Mouse (Mus musculus): Measurements from ENCODE around the gene Hsd11b1.

The Hsd11b1 gene

DNA sequence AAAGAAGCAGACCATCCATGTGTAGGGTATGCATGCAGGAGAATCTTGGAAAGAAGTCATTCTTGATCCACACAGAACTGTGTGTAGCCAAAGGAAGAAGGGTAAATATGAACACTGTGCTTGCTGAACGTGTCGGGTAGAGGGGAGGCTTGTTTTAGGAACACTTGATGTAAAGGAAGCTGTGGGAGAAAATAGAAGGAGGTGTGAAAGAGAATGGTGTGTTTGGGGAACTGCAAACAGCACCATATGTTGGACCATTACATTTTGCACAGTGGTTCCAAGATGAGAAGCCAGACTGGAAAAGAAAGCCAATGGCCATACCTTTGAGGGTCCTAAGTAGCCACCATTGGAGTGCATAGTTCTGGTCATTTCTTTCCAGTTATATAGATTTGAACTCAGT is 13.8 kb downstream of the Hsd11b1 start:
- intact Hi-C loops (cut with DNase I), result loop anchor here (5.0 kb wide), 1 partner anchor 132 kb away; no protein-coding TSS in a partner anchor

DNA sequence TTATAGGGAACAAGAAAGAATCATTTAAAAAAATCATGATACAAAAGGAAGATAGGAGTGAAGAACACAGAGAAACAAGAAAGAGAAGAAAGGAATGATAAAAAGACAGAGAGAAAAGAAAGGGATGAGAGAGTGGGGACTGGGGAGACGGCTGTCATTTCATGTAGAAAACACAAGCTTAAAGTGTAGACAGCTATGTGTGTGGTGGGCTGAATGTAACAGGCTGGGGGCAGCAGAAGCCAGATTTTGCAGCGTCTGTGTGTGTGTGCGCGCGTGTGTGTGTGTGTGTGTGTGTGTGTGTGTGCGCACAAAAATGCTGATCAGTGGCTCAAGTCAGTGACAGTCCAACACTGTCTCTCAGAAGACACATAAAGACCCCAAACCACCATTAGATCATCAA is 19.6 kb downstream of the Hsd11b1 start:
- intact Hi-C loops (cut with DNase I), result no loop called here

DNA sequence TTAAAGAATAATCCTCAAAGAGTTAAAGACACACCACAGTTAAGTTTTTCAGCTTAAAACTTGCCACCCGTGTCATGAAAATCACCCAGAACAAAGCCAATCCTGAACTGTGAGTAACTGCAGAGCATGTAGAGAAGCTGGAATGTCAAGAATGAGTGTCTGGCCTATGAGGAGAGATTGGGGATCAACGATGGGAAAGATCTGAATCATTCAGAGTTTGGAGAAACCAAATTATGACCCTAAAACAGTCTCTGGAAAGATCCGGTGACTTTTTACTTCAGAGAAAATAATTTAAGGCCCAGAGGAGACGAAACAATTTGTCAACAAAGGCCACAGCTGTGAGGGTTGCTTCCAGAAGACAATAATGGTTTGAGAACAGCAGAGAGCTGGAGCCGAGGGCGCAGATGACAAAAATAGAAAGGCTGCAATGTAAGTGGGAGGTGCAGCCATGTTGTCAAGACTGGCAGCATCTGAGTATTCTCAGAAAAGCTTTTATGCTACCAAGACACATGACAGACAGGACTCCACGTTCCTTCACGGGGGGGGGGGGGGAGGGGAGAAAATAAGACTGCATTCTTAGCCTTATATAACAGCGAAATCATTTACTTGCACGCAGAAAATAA is 20.2 kb downstream of the Hsd11b1 start:
- intact Hi-C loops (cut with DNase I), result no loop called here

DNA sequence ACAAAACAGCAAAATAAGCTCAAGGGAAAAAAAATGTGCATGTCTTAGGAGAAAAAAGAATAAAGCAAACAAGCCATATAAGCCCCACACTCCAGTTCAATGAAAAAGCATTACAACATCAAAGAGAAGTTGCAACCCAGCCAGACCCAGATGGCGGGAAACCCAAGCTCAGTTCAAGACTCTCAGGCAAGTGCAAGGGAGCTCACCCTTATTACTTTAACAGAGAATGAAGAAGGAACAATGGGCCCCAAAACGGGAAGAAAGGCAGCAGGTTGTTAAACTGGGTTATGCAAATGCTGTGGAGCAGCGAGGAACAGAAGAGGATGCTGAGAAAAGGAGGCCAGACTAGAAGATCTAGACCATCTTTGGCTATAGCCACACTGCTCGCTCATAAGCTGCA is 21.0 kb downstream of the Hsd11b1 start:
- intact Hi-C loops (cut with DNase I), result no loop called here

DNA sequence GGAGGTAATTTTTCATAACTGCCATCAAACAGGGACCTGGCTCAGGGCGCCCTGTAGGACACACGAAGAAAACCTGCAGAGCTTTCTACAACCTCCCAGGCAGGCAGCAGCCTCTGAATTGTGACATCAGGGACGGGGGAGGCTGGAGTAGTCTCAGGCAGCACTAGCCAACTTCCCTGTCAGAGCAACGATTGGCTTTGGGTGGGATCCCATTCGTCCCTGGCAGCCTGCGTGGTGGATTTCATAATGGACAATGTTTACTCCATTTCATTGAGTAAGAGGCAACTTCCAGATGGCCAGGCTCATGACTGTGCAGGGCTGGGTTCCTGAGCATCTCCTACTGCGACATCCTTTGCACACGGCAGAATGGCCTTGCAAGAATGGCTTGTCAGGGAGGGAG is 21.6 kb downstream of the Hsd11b1 start:
- intact Hi-C loops (cut with DNase I), result no loop called here

DNA sequence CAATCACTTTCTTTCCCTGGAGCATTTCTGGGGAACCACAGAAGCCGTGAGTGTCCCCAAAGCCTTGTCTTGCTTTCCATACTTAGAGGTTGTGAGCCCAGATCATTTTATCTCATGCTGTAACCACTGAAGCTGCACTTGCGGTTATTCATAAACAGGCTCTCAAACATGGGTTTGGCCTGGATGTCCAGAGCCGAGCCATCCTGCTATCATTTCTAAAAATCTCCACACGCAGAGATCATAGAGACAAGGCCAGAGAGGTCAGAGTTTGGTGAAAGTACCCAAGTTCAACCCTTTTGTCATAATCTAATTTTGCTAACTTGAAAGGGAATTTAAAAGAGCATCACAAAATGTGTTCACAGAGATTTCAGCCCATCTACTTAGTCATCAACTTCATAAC is 22.4 kb downstream of the Hsd11b1 start:
- intact Hi-C loops (cut with DNase I), result no loop called here

DNA sequence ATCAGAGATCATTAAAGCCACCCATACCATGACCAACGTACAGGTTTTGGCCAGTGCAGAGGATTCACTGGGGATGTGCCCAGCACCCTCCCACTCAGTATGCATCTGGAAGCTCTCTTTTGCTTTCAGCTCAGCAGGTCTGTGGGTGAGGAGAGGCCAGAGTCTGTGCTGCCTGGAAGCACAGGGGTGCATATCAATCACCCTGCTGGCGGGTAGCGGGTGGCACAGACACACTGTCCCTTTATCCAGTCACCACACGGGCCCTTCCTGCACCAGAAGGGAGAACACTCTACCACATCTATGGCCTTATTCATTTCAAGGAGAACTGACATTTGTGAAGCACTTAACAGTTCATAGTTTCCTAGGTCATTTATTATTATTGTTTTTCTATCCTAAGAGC is 25.4 kb downstream of the Hsd11b1 start:
- intact Hi-C loops (cut with DNase I), result no loop called here

DNA sequence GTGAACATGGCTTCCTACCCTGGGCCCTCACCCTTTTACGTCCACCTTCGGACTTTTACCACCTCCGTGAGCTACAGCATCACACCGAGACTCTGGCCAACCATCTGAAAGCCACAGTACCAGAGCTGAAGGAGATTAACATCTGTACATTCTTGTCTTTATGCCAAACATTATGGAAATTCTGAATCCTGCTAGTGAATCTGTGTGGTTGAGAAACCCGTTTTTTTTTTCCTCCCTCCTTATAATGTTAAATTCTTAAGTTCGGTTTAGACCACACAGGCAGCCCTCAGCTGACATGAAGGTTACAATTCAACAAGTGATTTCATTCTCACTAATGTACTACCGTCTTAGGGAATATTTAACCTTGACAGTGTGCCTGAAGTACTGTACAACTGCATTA is 28.9 kb downstream of the Hsd11b1 start:
- intact Hi-C loops (cut with DNase I), result no loop called here

DNA sequence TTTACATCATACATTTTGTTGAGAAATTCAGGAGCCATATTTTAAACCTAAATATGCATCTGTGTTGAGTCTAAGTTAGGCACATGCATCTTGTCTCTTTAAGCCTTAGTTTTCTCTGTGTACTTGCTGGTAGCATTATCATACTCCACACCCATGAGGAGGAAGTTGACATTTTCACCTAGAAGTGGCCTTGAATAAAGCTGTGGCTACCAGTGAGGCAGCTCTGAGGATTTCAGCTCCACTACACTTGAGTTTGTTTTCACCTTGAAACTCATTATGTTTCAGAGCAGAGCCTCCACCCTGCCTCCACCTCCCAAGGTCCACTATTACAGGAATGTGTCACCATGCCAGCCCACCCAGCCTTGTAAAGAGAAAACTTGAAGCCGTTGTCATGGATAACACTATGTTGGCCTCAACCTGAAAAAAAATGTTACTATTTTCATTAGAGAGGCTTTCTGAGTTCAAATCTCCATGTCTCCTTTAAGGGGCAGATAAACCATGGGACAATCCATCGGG is 29.7 kb downstream of the Hsd11b1 start:
- intact Hi-C loops (cut with DNase I), result no loop called here

DNA sequence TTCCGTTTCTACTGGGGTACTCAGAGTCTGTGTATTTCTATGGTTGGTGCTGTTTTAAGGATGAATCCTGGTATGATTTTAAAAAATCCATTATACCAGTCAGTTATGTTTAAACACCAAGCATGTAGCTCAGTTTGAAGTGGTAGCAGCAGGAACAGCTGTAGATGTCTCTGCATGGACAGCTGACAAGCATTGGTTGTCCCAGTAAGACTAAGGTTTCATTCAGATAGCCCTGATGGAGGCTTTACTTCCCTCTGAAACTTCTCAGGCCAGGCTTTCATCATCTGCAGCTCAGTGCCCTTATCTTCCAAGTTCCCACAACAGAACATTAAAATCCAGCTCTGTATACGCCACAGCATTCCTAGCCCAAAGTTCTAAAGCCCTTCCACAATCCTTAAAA is 31.1 kb downstream of the Hsd11b1 start:
- intact Hi-C loops (cut with DNase I), result no loop called here

DNA sequence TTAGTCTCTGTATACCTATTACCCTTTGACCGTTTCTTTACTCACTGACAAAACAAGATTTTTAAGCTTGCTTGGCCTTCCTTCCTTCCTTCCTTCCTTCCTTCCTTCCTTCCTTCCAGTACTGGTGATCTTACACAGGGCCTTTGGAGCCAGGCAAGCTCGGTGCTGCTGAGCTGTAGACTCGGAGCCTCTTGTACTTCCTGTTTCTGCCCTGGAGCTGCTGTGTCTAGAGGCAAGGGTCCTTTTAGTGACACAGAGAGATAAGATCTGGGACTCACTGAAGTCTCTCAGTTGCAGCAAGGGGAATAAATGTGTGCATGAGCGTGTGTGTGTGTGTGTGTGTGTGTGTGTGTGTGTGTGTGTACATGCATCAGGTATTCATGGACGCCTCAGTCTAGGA is 32.9 kb downstream of the Hsd11b1 start:
- intact Hi-C loops (cut with DNase I), result no loop called here

DNA sequence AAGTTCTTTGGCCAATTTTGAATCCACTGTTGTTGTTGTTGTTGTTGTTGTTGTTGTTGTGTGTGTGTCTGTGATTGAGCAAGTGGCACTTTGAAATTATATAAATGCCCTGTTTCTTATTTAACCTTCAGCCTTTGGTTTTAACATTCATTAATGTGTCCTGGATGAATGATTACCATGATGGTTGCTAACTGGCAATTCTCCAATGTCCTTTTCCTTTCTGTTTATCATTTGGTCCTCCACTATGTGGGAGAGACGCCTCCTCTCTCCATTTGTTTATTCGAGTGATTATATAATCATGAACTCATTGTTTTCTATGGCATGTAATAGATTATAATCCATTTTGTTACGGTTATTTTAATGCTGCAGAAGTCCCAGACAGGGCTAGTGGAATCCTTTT is 33.3 kb downstream of the Hsd11b1 start:
- intact Hi-C loops (cut with DNase I), result no loop called here

DNA sequence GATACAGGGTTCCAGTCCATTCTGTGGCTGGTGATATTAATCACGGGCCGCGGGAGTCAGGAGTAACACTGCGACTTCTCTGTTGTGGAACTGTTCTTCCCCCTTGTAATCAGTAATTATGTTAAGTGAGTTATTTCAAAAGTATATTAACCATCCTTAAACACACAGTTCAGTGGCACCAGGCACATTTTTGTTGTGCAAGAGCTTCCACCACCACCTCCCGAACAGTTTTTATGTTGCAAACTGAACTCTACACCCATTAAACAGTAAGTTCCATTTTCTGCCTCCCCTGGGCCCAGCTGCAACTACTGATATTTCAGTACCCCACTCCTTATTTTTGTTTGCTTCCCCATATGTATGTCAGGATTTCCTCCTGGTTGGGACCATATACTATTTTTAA is 34.3 kb downstream of the Hsd11b1 start:
- intact Hi-C loops (cut with DNase I), result no loop called here

DNA sequence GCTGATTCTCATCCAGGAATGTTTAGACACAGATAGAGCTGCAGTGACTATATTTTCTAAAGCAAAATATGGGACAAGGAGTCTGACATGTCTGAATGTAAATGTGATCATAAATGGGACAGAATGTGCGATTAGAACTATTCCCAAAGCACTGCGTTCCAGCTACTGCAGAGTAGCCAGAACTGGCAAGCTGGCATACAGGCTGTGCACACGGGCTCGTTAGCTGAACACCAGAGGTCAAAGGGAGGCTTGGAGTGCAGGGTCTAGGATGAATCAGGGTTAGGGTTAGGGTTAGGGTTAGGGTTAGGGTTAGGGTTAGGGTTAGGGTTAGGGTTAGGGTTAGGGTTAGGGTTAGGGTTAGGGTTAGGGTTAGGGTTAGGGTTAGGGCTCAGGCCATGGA is 36.3 kb downstream of the Hsd11b1 start:
- intact Hi-C loops (cut with DNase I), result no loop called here

DNA sequence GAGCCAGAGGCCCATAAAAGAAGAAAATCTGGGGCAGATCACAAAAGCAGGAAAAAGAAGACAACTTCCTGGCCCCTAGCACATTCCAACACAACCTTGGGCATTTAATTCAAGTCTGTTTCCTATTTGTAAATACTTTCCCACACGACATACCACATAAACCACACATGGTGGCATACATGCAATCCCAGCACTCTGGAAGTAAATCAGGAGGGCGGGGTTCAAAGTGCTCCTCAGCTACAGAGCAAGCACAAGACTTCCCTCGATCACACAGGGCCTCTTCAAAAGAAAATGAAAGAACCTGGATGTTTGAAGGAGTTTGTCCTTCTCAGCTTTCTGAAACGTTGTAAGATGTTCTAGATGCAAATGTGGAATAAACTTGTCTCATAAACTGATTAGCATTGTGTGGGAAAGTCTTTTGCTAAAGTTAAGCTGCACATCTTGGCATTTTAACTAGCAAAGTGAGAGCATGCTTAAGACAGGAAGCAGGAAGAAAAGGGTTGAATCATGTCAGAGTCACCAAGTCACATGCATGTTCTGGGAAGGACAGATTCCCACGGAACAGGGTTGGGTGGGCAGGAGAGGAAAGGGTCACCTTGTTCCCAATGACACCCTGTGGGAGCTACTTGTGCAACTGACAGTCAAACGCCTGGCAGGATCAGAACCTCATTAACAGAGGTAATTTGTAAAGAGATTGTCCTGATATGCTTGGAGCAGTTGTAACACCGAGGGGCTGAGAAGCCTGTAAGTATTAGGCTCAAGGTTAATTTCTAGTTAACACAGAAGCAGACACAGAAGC is 37.0 kb downstream of the Hsd11b1 start:
- intact Hi-C loops (cut with DNase I), result no loop called here

DNA sequence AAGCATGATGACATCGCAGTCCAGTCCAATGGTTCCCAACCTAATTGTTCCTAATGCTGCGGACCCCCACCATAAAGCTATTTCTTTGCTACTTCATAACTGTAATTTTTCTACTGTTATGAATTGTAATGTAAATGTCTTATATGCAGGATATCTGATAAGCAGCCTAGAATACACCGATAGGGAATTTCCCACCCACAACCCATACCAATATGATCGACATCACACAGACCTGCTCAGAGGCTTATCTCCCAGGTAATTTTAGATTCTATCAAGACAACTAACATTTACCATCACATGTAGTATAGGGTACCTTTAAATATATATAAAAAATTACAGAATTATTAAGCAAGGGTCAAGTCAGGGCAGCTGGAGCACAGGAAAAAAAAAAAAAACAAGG is 37.8 kb downstream of the Hsd11b1 start:
- intact Hi-C loops (cut with DNase I), result no loop called here

DNA sequence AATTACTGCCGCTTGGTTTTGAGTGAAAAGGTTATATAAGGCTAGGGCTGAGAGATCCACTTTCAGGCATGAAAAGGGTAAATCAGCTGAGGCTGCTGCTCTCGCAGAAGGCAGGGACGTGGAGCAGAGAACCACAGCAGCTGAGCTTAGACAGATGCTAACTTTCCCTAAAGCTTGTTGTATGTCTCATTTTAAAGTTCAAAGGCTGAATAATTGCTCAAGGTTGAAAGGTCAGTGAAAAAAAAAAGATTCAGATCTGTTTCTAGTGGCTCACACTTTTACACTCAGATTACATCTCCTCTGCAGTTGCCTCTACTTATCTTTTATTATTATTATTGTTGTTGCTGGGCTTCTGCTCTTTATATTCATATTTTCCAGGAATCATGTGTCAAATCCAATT is 38.3 kb downstream of the Hsd11b1 start:
- intact Hi-C loops (cut with DNase I), result no loop called here

DNA sequence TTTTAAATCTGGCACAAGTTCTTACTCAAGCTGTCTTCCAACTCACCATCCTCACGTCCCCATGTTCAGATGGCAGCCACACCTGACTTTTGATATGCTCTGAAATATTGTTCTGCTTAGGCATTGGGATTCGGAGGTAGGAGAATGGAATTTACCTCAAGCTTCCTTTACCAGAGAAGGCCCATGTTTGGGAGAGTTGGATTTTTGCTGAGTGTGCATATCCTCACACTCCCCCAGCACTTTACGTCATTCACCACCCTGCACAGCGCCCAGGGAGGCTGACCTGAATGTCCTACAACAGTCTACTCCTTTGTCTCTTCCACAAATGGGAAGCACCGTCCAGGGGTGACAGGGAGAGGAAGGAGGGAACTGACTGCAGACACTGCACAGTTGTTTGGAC is 43.5 kb downstream of the Hsd11b1 start:
- intact Hi-C loops (cut with DNase I), result no loop called here

DNA sequence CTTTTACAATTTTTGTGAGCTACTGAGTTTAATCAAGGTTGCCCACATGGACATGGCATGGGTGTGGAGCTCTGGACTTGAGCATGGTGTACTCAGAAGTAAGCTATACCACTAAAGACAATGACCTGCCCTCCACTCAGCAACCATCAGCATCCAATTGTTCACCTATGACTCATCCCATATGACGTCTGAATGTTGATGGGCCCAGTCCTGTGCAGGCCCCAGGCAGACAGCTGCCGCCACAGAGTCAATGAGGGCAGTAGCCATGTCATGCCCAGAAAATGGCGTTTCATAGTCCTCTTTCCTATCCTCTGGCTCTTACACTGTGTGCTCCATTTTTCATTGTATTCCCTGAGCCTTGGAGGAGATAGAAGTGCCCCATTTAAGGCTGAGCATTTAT is 47.9 kb downstream of the Hsd11b1 start:
- intact Hi-C loops (cut with DNase I), result no loop called here

DNA sequence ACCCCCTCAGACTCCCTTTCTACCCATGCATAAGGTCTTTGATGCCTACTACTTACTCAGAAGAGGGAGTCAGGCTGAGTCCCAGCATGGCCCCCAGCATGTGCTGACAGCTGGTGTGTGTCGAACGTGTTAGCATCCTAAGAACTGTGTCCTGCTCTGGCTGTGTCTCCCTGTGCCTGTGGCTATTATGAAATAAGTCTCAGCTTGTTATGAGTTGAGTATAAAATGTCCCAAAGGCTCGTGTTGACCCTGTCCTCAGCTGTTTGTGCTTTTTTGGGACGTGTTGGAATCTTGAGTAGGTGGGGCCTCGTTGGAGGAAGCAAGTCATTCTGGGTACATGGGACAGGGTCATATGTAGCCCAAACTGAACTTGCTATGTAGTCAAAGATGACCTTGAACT is 49.8 kb downstream of the Hsd11b1 start:
- intact Hi-C loops (cut with DNase I), result no loop called here

DNA sequence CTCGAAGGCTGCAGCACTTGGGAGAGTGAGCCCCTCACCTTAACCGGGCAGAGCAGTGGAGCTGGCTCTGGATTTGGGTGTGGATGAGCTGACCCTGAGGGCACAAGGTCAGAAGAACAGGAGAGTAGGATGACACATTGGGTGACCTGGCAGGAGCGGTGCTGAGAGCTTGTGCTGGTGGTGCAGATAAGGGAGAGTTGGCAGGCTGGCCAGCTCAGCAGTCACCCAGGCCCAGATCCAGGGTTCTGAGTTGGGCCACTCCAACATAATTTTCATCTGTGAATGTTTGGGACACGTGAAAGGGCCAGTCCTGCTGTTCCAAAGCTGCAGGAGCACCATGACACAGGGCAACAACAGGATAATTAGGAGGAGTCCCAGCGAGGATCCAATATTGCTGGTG is 52.5 kb downstream of the Hsd11b1 start:
- intact Hi-C loops (cut with DNase I), result no loop called here

DNA sequence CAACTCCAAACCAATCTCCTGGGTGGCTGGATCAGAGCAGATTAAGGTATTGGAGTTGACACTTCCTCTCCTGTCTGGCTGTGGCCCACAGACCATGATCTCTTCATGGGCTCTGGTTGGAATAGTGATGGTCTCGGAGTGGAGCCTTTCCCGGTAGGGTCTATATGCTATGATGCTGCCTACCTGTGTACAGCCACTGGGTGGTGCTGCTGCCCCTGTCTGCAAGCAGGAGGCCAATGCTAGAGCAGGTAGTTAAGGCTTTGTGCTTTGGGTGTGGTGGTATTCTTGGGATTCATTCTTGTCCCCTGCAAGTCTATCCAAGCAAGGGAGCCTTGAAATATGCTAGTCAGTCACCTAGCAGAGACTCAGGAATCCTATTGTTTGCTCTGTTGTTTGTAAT is 55.7 kb downstream of the Hsd11b1 start:
- intact Hi-C loops (cut with DNase I), result loop anchor here (5.0 kb wide), 1 partner anchor 169 kb away; no protein-coding TSS in a partner anchor

DNA sequence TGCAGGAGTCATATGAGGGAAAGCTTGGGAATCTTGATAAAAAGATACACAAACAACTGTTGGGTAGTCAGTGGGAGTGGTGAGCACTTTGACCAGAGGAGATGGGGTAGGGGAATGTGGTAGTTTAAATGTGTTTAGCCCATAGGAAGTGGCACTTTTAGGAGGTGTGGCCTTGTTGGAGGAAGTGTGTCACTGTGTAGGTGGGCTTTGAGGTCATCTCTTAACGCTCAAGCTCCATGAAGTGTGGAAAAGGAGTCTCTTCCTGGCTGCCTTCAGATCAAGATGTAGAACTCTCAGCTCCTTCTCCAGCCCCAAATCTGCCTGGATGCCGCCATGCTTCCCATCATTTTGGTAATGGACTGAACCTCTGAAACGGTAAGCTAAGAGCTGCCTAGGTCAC is 56.4 kb downstream of the Hsd11b1 start, which contains the start of gene Lamb3:
TSS of gene Lamb3 (plus strand) at position 197 of the 400 bp plus-strand sequence.
- intact Hi-C loops (cut with DNase I), result loop anchor here (5.0 kb wide), 1 partner anchor 170 kb away; no protein-coding TSS in a partner anchor
